Mouse (Mus musculus) c-Kit-negative CD71-positive TER-119-positive erythroid progenitor cells, embryonic 14.5 days (primary cell): ENCODE measurements around the gene Gigyf2.
A peak's percentile ranks its signal among the peaks of the same experiment; 100 is the strongest.
"Not testable (repeated sequence)": the region's sequence is repeated elsewhere in the genome, so short reads cannot be mapped to it uniquely, and the experiment has no call there.

Experiments used
- DNase-seq: peaks from one replicate; pipeline ENCODE4 v3.0.0-alpha.2; 2013; ENCODE audit warnings: low read depth, low spot score

Gene Gigyf2

GRCm38 (mm10) chr1:87447183-87448104 lies 120.6 kb downstream of the Gigyf2 start:
- DNase-seq, result peak; percentile 27

GRCm38 (mm10) chr1:87449432-87449831 lies 122.6 kb downstream of the Gigyf2 start:
- DNase-seq, result no peak

DNA sequence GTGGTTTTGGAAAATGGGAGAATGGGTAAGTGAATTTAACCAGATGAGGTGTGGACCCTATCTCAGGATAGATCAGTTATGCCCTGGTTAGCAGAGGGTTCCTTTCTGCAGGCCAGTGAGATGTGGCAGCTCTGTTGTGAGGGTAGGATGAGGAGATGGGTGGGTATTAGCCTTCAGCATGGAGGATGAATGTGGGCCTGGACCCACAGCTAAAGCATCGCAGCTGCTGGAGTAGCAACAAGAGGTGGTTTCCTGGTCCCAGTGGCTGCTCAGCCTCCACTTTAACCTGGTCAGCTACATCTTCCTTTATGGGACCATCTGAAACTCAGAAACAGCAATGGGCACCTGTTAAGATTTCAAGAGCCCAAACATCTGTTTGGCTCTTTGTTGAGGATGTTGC lies 129.6 kb downstream of the Gigyf2 start:
- no peak for DNase-seq

DNA sequence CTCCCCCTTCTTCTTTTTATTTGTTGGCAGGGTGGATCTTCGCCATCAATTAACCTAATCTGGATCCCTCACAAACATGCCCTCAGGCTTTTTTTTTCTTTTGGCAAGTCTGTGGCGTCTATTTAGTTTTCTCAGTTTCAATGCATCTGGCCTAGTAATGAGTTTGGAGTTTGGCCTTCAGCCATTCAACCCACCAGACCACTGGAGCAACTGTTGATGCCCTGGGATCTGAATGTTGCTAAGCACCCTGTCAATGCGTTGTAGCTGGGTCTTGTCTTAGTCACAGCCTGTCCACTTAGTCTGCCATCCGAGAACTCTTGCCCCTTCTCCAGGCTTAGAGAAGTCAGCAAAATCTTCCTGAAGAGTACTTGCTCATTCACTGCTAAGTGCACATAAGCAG lies 131.2 kb downstream of the Gigyf2 start:
- no peak for DNase-seq

GRCm38 (mm10) chr1:87459856-87460255 lies 133.1 kb downstream of the Gigyf2 start:
- not testable (repeated sequence) for DNase-seq

- no peak for DNase-seq
Observed at GRCm38 (mm10) chr1:87467469-87467868, 140.7 kb downstream of the Gigyf2 start.

DNA sequence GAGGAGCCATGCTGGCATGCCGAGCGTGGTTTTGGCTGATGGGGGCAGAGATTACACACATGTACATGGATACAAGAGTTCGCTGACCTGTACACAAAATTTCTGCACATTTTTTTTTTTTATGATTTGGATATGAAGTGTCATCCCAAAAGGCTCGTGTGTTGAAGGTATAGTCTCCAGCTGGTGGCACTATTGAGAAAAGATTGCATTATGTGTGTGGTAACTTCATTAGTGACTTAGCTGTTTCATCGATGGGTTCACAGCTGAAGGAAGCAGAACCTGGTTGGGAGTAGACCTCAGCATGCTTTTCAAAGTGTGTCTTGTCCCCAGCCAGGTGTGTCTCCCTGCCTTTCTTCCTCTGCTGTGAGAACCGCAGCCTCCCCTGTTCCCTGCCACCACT lies 141.5 kb downstream of the Gigyf2 start:
- no peak for DNase-seq

DNA sequence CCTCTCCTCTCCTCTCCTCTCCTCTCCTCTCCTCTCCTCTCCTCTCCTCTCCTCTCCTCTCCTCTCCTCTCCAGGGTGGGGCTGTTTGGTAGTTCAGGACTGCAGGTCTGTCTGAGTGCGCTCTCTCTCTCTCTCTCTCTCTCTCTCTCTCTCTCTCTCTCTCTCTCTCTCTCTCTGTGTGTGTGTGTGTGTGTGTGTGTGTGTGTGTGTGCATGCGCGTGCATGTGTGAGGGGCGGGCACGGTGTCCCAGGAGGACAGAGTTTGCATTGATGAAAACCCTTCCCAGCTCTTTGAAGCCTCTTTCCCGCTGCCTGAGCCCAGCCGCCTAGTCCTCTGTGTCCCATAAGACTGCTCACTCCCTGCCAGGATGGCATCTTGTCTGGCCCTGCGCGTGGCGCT lies 143.2 kb downstream of the Gigyf2 start, which contains the start of gene Snorc:
Gene Snorc (plus strand): TSS at position 301 of the 400 bp plus-strand sequence.
- not testable (repeated sequence) for DNase-seq

DNA sequence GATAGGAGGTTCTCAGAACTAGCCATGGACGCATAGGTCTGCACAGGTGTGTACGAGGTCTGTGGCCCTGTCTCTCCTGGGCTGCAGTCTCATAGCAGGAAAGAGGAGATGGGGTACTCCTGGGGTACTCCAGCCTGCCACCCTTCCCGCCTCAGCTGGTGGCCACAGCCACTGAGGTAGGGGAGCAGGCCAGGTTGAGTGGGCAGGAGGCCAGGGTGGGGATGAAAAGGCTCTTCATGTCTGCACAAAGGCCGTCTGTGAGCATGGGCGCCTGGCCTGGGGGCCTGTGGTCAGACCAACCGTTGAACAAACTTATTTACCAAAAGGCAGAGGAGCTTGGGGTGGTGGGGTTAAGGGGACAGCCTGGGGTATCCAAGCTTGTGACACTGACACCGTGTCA lies 145.1 kb downstream of the Gigyf2 start:
- DNase-seq, result no peak

GRCm38 (mm10) chr1:87472576-87472975 lies 145.8 kb downstream of the Gigyf2 start:
- no peak for DNase-seq

GRCm38 (mm10) chr1:87475076-87475895 lies 148.5 kb downstream of the Gigyf2 start:
- no peak for DNase-seq

DNA sequence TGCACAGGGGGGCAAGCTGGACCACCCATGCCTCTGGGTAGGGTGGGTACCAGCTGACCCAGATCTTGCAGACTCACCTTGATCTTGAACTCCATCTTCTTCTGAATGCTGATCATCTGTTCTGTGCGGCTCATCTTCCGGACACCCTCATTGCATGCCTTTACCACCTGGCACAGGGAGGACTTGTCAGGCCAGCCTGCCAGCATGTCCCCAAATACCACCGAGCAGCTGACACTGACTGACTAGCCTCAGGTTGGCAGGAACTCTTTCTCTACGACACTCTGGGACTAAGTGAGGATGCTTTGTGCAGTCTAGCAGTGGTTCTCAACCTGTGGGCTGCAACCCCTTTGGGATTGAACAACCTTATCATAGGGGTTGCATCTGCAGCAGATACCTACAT lies 155.7 kb downstream of the Gigyf2 start:
- DNase-seq, result no peak

GRCm38 (mm10) chr1:87486386-87486785 lies 159.6 kb downstream of the Gigyf2 start:
- no peak for DNase-seq

- no peak for DNase-seq
Observed at GRCm38 (mm10) chr1:87492285-87492684, 165.5 kb downstream of the Gigyf2 start.

GRCm38 (mm10) chr1:87493542-87493941 lies 166.7 kb downstream of the Gigyf2 start:
- DNase-seq, result no peak
